Mouse (Mus musculus): Measurements from ENCODE around the gene Nrip2.
"Not testable (repeated sequence)": the region's sequence is repeated elsewhere in the genome, so short reads cannot be mapped to it uniquely, and the experiment has no call there.

Gene Nrip2

GRCm38 (mm10) chr6:128398996-128399395 is at the start of gene Nrip2:
TSS of gene Nrip2 (plus strand) at chr6:128399296.
- DNase-seq, result no peak

GRCm38 (mm10) chr6:128349711-128350110 is 49.4 kb upstream of the Nrip2 start:
- no peak for DNase-seq

GRCm38 (mm10) chr6:128354140-128354539 is 45.0 kb upstream of the Nrip2 start:
- DNase-seq, result no peak

GRCm38 (mm10) chr6:128355201-128355681 is 43.9 kb upstream of the Nrip2 start:
- DNase-seq, result no peak

GRCm38 (mm10) chr6:128355726-128356416 is 43.2 kb upstream of the Nrip2 start, which contains the start of gene Tulp3:
TSS of gene Tulp3 (minus strand) at chr6:128355851.
- peak; percentile 98 for DNase-seq

GRCm38 (mm10) chr6:128358999-128359398 is 40.1 kb upstream of the Nrip2 start:
- DNase-seq, result peak; percentile 77

- no peak for DNase-seq
Measured at GRCm38 (mm10) chr6:128361901-128362300, 37.2 kb upstream of the Nrip2 start.

- peak; percentile 80 for DNase-seq
Measured at GRCm38 (mm10) chr6:128362381-128363006, 36.6 kb upstream of the Nrip2 start, which contains the start of the genes Rhno1 and Foxm1. TSS of gene Rhno1 (minus strand) at chr6:128362911. TSS of gene Foxm1 (plus strand) at chr6:128362967.

GRCm38 (mm10) chr6:128363007-128363825 is 35.9 kb upstream of the Nrip2 start:
- no peak for DNase-seq

- DNase-seq, result no peak
Measured at GRCm38 (mm10) chr6:128364721-128365120, 34.4 kb upstream of the Nrip2 start.

GRCm38 (mm10) chr6:128366466-128366865 is 32.6 kb upstream of the Nrip2 start:
- no peak for DNase-seq

GRCm38 (mm10) chr6:128370040-128370439 is 29.1 kb upstream of the Nrip2 start:
- DNase-seq, result no peak

GRCm38 (mm10) chr6:128375192-128375591 is 23.9 kb upstream of the Nrip2 start, which contains the start of the genes Tex52 and Gm44596:
TSS of gene Tex52 (plus strand) at chr6:128375456.
TSS of gene Gm44596 (plus strand) at chr6:128375503.
- no peak for DNase-seq

- no peak for DNase-seq
Measured at GRCm38 (mm10) chr6:128376371-128377085, 22.6 kb upstream of the Nrip2 start.

- no peak for DNase-seq
Measured at GRCm38 (mm10) chr6:128379636-128380035, 19.5 kb upstream of the Nrip2 start.

- DNase-seq, result not testable (repeated sequence)
Measured at GRCm38 (mm10) chr6:128380594-128381167, 18.4 kb upstream of the Nrip2 start.

- no peak for DNase-seq
Measured at GRCm38 (mm10) chr6:128381254-128381653, 17.8 kb upstream of the Nrip2 start.

GRCm38 (mm10) chr6:128383752-128384151 is 15.3 kb upstream of the Nrip2 start:
- DNase-seq, result no peak

GRCm38 (mm10) chr6:128385026-128385425 is 14.1 kb upstream of the Nrip2 start:
- no peak for DNase-seq

- DNase-seq, result no peak
Measured at GRCm38 (mm10) chr6:128389185-128389584, 9.9 kb upstream of the Nrip2 start.

GRCm38 (mm10) chr6:128390683-128391082 is 8.4 kb upstream of the Nrip2 start:
- no peak for DNase-seq
